Mouse (Mus musculus): Measurements from ENCODE around the gene Rgmb. TPM values are rescaled to one million over a fixed set of nuclear protein-coding genes. Genes with fewer than 3 reads are reported as not detected.

Gene Rgmb
- polyA plus RNA-seq, 1 experiment from 2014 or later, result 1.0 TPM

- no peak overlapping the region for H3K9ac ChIP-seq
- 68% methylated on average over 6 of the region's 6 CpGs for WGBS (ENCODE audit: insufficient replicate concordance)
- H3K27ac ChIP-seq (replicated peaks), result no peak overlapping the region
- no peak for ATAC-seq (ENCODE audit: insufficient read depth)
- no peaks in the 10 kb centered on the region for H3K9me3 ChIP-seq (replicated peaks)
- H3K27me3 ChIP-seq, result no peaks in the 10 kb centered on the region
- no peaks in the 10 kb centered on the region for H3K4me1 ChIP-seq (replicated peaks)
- peaks cover 26% of the 10 kb centered on the region for H3K36me3 ChIP-seq (replicated peaks)
- H3K4me2 ChIP-seq, result no peak overlapping the region
- no peak overlapping the region for H3K4me3 ChIP-seq (replicated peaks)
Measured at GRCm38 (mm10) chr17:15773956-15774355, 56.9 kb downstream of the Rgmb start.

- Histone ChIP-seq H3K27ac (replicated peaks) (no peak overlapping the region), H3K4me3 (replicated peaks) (no peak overlapping the region), H3K36me3 (replicated peaks) (peaks cover 65% of the 10 kb centered on the region), H3K4me1 (replicated peaks) (no peaks in the 10 kb centered on the region), H3K4me2 (no peak overlapping the region), H3K9ac (no peak overlapping the region), H3K27me3 (no peaks in the 10 kb centered on the region), H3K9me3 (replicated peaks) (no peaks in the 10 kb centered on the region)
- WGBS (ENCODE audit: insufficient replicate concordance), result 80% methylated on average over 7 of the region's 7 CpGs
- no peak for ATAC-seq (ENCODE audit: insufficient read depth)
Measured at GRCm38 (mm10) chr17:15769081-15769724, 61.6 kb downstream of the Rgmb start.

- Histone ChIP-seq H3K9ac (no peak overlapping the region), H3K36me3 (replicated peaks) (peaks cover 77% of the 10 kb centered on the region), H3K4me3 (replicated peaks) (no peak overlapping the region), H3K4me2 (no peak overlapping the region), H3K9me3 (replicated peaks) (no peaks in the 10 kb centered on the region), H3K27me3 (no peaks in the 10 kb centered on the region), H3K4me1 (replicated peaks) (no peaks in the 10 kb centered on the region), H3K27ac (replicated peaks) (no peak overlapping the region)
- WGBS (ENCODE audit: insufficient replicate concordance), result 65% methylated on average over 8 of the region's 8 CpGs
- ATAC-seq (ENCODE audit: insufficient read depth), result no peak
Measured at GRCm38 (mm10) chr17:15761191-15761590, 69.6 kb downstream of the Rgmb start.

Other genes with a start within 250 kb of the Rgmb start
- gene Chd1, start 126.1 kb downstream of the Rgmb start, polyA plus RNA-seq (2015; fragmentation: Nextera tagmentation; extraction: Ambion mirVana), result 11.9 and 12.7 TPM in 2 replicates